Comparison of ENCODE assay signal across 28 mouse cellular contexts in genomic region chr7:25907380-25907779, GRCm38 (mm10). TPM values are rescaled to one million over a fixed set of nuclear protein-coding genes. Genes with fewer than 3 reads are reported as not detected.
DNase-seq lines count a peak whose midpoint lies in the region; ATAC-seq and TF ChIP-seq lines count a peak whose summit lies in the region.
"Had no signal": no experiment of that assay in that cellular context is flagged by ENCODE, and none has a peak within 500 bp of the region (broad histone marks: within the 10 kb centered on the region; RNA-seq: fewer than 3 reads in every experiment).

No protein-coding gene starts in this region.

- peak; percentile 68; the same call in 1 of the 2 replicates for ATAC-seq in lung, embryonic 15.5 days (ENCODE audit: borderline replicate concordance, extremely low read depth, low FRiP score, low TSS enrichment)
- peak; percentile 90 for ATAC-seq in lung, embryonic 16.5 days (ENCODE audit: low read depth)
- ATAC-seq: CD4-positive, CD25-positive, alpha-beta regulatory T cell, adult 4 months; forebrain, embryonic 13.5 days; forebrain, embryonic 16.5 days; hindbrain, postnatal 0 days had no signal

- H3K36me3 ChIP-seq in lung, embryonic 15.5 days: no peaks in the 10 kb centered on the region
- no peaks in the 10 kb centered on the region for H3K36me3 ChIP-seq in lung, embryonic 16.5 days (ENCODE audit: control insufficient read depth, insufficient read depth, low read length)
- H3K36me3 ChIP-seq in midbrain, embryonic 10.5 days: no peaks in the 10 kb centered on the region
- H3K36me3 ChIP-seq: forebrain, embryonic 10.5 days; heart, embryonic 10.5 days; heart, embryonic 13.5 days had no signal

- H3K4me2 ChIP-seq in lung, embryonic 15.5 days: no peak overlapping the region; the same call in 1 of the 2 replicates
- no peak overlapping the region for H3K4me2 ChIP-seq in lung, embryonic 16.5 days (ENCODE audit: low read depth, low read length)
- H3K4me2 ChIP-seq: forebrain, embryonic 13.5 days; heart, embryonic 13.5 days; hindbrain, embryonic 14.5 days had no signal

- WGBS in lung, embryonic 15.5 days: 35% methylated on average over 6 of the region's 6 CpGs
- 44% methylated on average over 6 of the region's 6 CpGs for WGBS in lung, adult 2 months
- WGBS in lung, embryonic 16.5 days: 36% methylated on average over 6 of the region's 6 CpGs
- 78% methylated on average over 6 of the region's 6 CpGs for WGBS in midbrain, embryonic 10.5 days

- no peak for DNase-seq in lung, adult 2 months
- DNase-seq in lung, postnatal 25 days (ENCODE audit: low spot score): peak; percentile 68
- no peak for DNase-seq in midbrain, embryonic 10.5 days (ENCODE audit: low spot score)
- no peak for DNase-seq in thymus, postnatal 10 days (ENCODE audit: low spot score in 2 of 2)
- DNase-seq: adrenal gland, postnatal 10 days; adrenal gland, postnatal 36 days; cerebellum, adult 18-20 months; cerebellum, adult 9-10 months; cerebellum, postnatal 14 days; gastrocnemius, postnatal 14 days; heart, adult 18-20 months; heart, postnatal 14 days; heart, postnatal 4 days had no signal

- no peak for TF ChIP-seq POLR2A in lung, adult 2 months (IDR thresholded peaks at IDR 0.05; ENCODE audit: borderline replicate concordance, extremely low read depth, low read depth, low read length)

- no peak for TF ChIP-seq CTCF in lung, adult 2 months (IDR thresholded peaks at IDR 0.05; ENCODE audit: insufficient read depth, low read length)

- H3K4me1 ChIP-seq in lung, embryonic 15.5 days: peaks cover 17% of the 10 kb centered on the region
- H3K4me1 ChIP-seq in lung, adult 2 months (ENCODE audit: control insufficient read depth, insufficient read depth, low read length): peaks cover 6% of the 10 kb centered on the region; the same call in 1 of the 2 replicates
- peaks cover 9% of the 10 kb centered on the region; the same call in 1 of the 2 replicates for H3K4me1 ChIP-seq in lung, embryonic 16.5 days (replicated peaks; ENCODE audit: control insufficient read depth, insufficient read depth, low read length)
- no peaks in the 10 kb centered on the region for H3K4me1 ChIP-seq in midbrain, embryonic 10.5 days
- H3K4me1 ChIP-seq: forebrain, embryonic 10.5 days; forebrain, embryonic 13.5 days; heart, embryonic 10.5 days had no signal

- no peak overlapping the region for H3K9ac ChIP-seq in lung, embryonic 15.5 days
- no peak overlapping the region for H3K9ac ChIP-seq in lung, embryonic 16.5 days (ENCODE audit: low read length)
- H3K9ac ChIP-seq: forebrain, embryonic 13.5 days; heart, embryonic 13.5 days; hindbrain, embryonic 14.5 days had no signal

- H3K9me3 ChIP-seq in lung, embryonic 15.5 days: no peaks in the 10 kb centered on the region
- H3K9me3 ChIP-seq in lung, embryonic 16.5 days (ENCODE audit: control insufficient read depth, low read length): no peaks in the 10 kb centered on the region
- H3K9me3 ChIP-seq in midbrain, embryonic 10.5 days (replicated peaks): peaks cover 9% of the 10 kb centered on the region; the same call in 1 of the 2 replicates
- H3K9me3 ChIP-seq: heart, embryonic 10.5 days had no signal

- H3K4me3 ChIP-seq in lung, embryonic 15.5 days: no peak overlapping the region
- no peak overlapping the region for H3K4me3 ChIP-seq in lung, adult 2 months (replicated peaks; ENCODE audit: extremely low read depth, low read depth, low read length)
- no peak overlapping the region for H3K4me3 ChIP-seq in lung, embryonic 16.5 days (ENCODE audit: low read length)
- H3K4me3 ChIP-seq in midbrain, embryonic 10.5 days: no peak overlapping the region
- H3K4me3 ChIP-seq: forebrain, embryonic 10.5 days; forebrain, embryonic 13.5 days; heart, embryonic 10.5 days; heart, embryonic 13.5 days had no signal

- no peaks in the 10 kb centered on the region for H3K27me3 ChIP-seq in lung, embryonic 15.5 days
- no peaks in the 10 kb centered on the region for H3K27me3 ChIP-seq in lung, embryonic 16.5 days (ENCODE audit: control insufficient read depth, insufficient read depth, low read depth, low read length)
- H3K27me3 ChIP-seq in midbrain, embryonic 10.5 days (ENCODE audit: low read depth, poor library complexity, severe bottlenecking): no peaks in the 10 kb centered on the region
- H3K27me3 ChIP-seq: forebrain, embryonic 13.5 days had no signal

- H3K27ac ChIP-seq in lung, embryonic 15.5 days: no peak overlapping the region
- H3K27ac ChIP-seq in lung, embryonic 16.5 days (ENCODE audit: low read length): no peak overlapping the region
- no peak overlapping the region for H3K27ac ChIP-seq in midbrain, embryonic 10.5 days (replicated peaks)
- H3K27ac ChIP-seq: forebrain, embryonic 10.5 days; forebrain, embryonic 13.5 days; heart, embryonic 10.5 days; heart, embryonic 13.5 days; hindbrain, embryonic 14.5 days; hindbrain, postnatal 0 days had no signal

RNA-seq across cellular contexts. Expression of gene Cyp2b10, which starts 10.0 kb away (rescaled TPM):
- polyA plus RNA-seq in lung, embryonic 15.5 days (2015; fragmentation: Nextera tagmentation; extraction: Ambion mirVana): 0.35 and 0.59 TPM in 2 replicates
- polyA plus RNA-seq in lung, adult 2 months (2012; rRNA removed): 120 and 161 TPM in 2 replicates
- polyA plus RNA-seq in lung, embryonic 16.5 days (2015; fragmentation: Nextera tagmentation; extraction: Ambion mirVana): 0.60 and 1.4 TPM in 2 replicates
- not detected in 2 replicates for polyA plus RNA-seq in midbrain, embryonic 10.5 days (2016; fragmentation: Nextera tagmentation; extraction: Ambion mirVana)
- polyA plus RNA-seq: C2C12; CD4-positive, CD25-positive, alpha-beta regulatory T cell, adult 4 months; embryonic facial prominence, embryonic 11.5 days; embryonic facial prominence, embryonic 14.5 days; forebrain, embryonic 10.5 days; forebrain, embryonic 13.5 days; forebrain, embryonic 16.5 days; heart, embryonic 10.5 days; heart, embryonic 13.5 days; heart, embryonic 16.5 days; hindbrain, embryonic 11.5 days; hindbrain, embryonic 14.5 days; hindbrain, postnatal 0 days had no signal

Comparison
In these comparisons a context has a peak if more than half of its experiments do, and no peak if none do; other contexts are left out.
1. RNA of gene Cyp2b10, which starts 10.0 kb away (polyA plus RNA-seq): 120 to 161 TPM in lung, adult 2 months; 0.60 to 1.4 TPM in lung, embryonic 16.5 days, 0.35 to 0.59 TPM in lung, embryonic 15.5 days and not detected in midbrain, embryonic 10.5 days; every median in the first group is over 10 times any median in the second.